ENCODE assay signal across 9 mouse cellular contexts in genomic region chr14:4182491-4183210, GRCm38 (mm10). TPM values are rescaled to one million over a fixed set of nuclear protein-coding genes. Genes with fewer than 3 reads are reported as not detected.
DNase-seq lines count a peak whose midpoint lies in the region; ATAC-seq and TF ChIP-seq lines count a peak whose summit lies in the region.
"Not testable (repeated sequence)": the region's sequence is repeated elsewhere in the genome, so short reads cannot be mapped to it uniquely, and the experiment has no call there.
"Had no signal": no experiment of that assay in that cellular context is flagged by ENCODE, and none has a peak within 500 bp of the region (broad histone marks: within the 10 kb centered on the region; RNA-seq: fewer than 3 reads in every experiment).

Gm2974 (plus strand) TSS chr14:4182576.

- H3K36me3 ChIP-seq in forebrain, embryonic 13.5 days (ENCODE audit: poor library complexity, severe bottlenecking); heart, embryonic 12.5 days; hindbrain, postnatal 0 days (ENCODE audit: insufficient read depth, low read length): not testable (repeated sequence)

- H3K9ac ChIP-seq in forebrain, embryonic 13.5 days = peak within 1 kb of the TSS; percentile 57
- H3K9ac ChIP-seq in heart, embryonic 12.5 days; hindbrain, postnatal 0 days (replicated peaks; ENCODE audit: low read length): not testable (repeated sequence)

- WGBS in forebrain, embryonic 13.5 days = 19% methylated on average over 30 of the region's 59 CpGs
- WGBS in heart, embryonic 12.5 days = 15% methylated on average over 35 of the region's 59 CpGs
- 12% methylated on average over 41 of the region's 59 CpGs for WGBS in hindbrain, postnatal 0 days

- not testable (repeated sequence) for TF ChIP-seq CTCF in hindbrain, postnatal 0 days (IDR thresholded peaks at IDR 0.05; ENCODE audit: low read depth)

- H3K27me3 ChIP-seq in forebrain, embryonic 13.5 days; heart, embryonic 12.5 days (replicated peaks); hindbrain, postnatal 0 days (ENCODE audit: insufficient read depth, low read length): not testable (repeated sequence)

- H3K4me3 ChIP-seq in forebrain, embryonic 13.5 days = peak within 1 kb of the TSS; percentile 41
- H3K4me3 ChIP-seq in heart, embryonic 12.5 days = peak within 1 kb of the TSS; percentile 39
- H3K4me3 ChIP-seq in hindbrain, postnatal 0 days (ENCODE audit: low read length) = peak within 1 kb of the TSS; percentile 33

- ATAC-seq in forebrain, embryonic 13.5 days; heart, embryonic 12.5 days (ENCODE audit: insufficient number of reproducible peaks, low FRiP score); hindbrain, postnatal 0 days: not testable (repeated sequence)

- peak; percentile 28 to 38 for DNase-seq in cerebellum, postnatal 10 days
- peak; percentile 0 for DNase-seq in hindbrain, postnatal 0 days (ENCODE audit: low spot score)
- peak; percentile 4 to 5 for DNase-seq in left cerebral cortex, postnatal 36 days (ENCODE audit: low spot score in 2 of 2)
- peak; percentile 1 for DNase-seq in lung, postnatal 36 days
- peak; percentile 0 for DNase-seq in retina, embryonic 14.5 days (ENCODE audit: low spot score)
- DNase-seq in urinary bladder, postnatal 25 days (ENCODE audit: low spot score) = peak; percentile 11

- intact Hi-C loops in left cerebral cortex, postnatal 36 days (cut with DNase I) = not testable (repeated sequence)

- not testable (repeated sequence) for H3K9me3 ChIP-seq in forebrain, embryonic 13.5 days (replicated peaks); heart, embryonic 12.5 days (replicated peaks); hindbrain, postnatal 0 days (ENCODE audit: low read length)

- H3K4me2 ChIP-seq in forebrain, embryonic 13.5 days = peak within 1 kb of the TSS; percentile 66
- H3K4me2 ChIP-seq in heart, embryonic 12.5 days = peak within 1 kb of the TSS; percentile 67
- peak within 1 kb of the TSS; percentile 46 for H3K4me2 ChIP-seq in hindbrain, postnatal 0 days (ENCODE audit: low read depth, low read length)

- H3K27ac ChIP-seq in forebrain, embryonic 13.5 days; heart, embryonic 12.5 days (ENCODE audit: poor library complexity, severe bottlenecking): not testable (repeated sequence)
- peak within 1 kb of the TSS; percentile 45; the same call in 1 of the 2 replicates for H3K27ac ChIP-seq in hindbrain, postnatal 0 days

- H3K4me1 ChIP-seq in forebrain, embryonic 13.5 days; heart, embryonic 12.5 days (replicated peaks); hindbrain, postnatal 0 days (ENCODE audit: insufficient read depth, low read length): not testable (repeated sequence)

RNA-seq across cellular contexts. Expression of gene Gm2974, which starts in this region (rescaled TPM):
- 2.4 and 3.9 TPM in 2 replicates for polyA plus RNA-seq in forebrain, embryonic 13.5 days (2015; fragmentation: Nextera tagmentation; extraction: Ambion mirVana)
- 0.21 and 0.50 TPM in 2 replicates for polyA plus RNA-seq in heart, embryonic 12.5 days (2016; fragmentation: Nextera tagmentation; extraction: Ambion mirVana)
- 3.9 and 5.5 TPM in 2 replicates for total RNA-seq in hindbrain, postnatal 0 days (2014; rRNA removed)
- polyA plus RNA-seq in hindbrain, postnatal 0 days (2015; fragmentation: Nextera tagmentation; extraction: Ambion mirVana) = 5.3 and 8.9 TPM in 2 replicates
- 1 to 10 TPM in 1 of 2 experiments, under 1 TPM in 1; 0.99 to 1.2 TPM for total RNA-seq in left cerebral cortex, postnatal 36 days (2021)
- polyA plus RNA-seq: erythroblast, embryonic 14.5 days had no signal
